Mouse (Mus musculus): ENCODE results near the gene Fam111a.

- no peak for TF ChIP-seq EP300 (optimal IDR thresholded peaks at IDR 0.05)
- TF ChIP-seq CTCF (IDR thresholded peaks at IDR 0.05; ENCODE audit: low read depth) = no peak
Measured at GRCm38 (mm10) chr19:12541644-12542043, 3.9 kb upstream of the Fam111a start.
